Mouse (Mus musculus): Measurements from ENCODE around the gene Vmn2r93. TPM values are rescaled to one million over a fixed set of nuclear protein-coding genes. Genes with fewer than 3 reads are reported as not detected.

The Vmn2r93 gene
- not detected in 4 replicates for total RNA-seq (2023)

GRCm38 (mm10) chr17:18297799-18298198, at the start of gene Vmn2r93:
Gene Vmn2r93 (plus strand): TSS chr17:18298099.

GRCm38 (mm10) chr17:18277656-18278055, 20.2 kb upstream of the Vmn2r93 start, which contains the start of gene Vmn2r94:
Gene Vmn2r94 (minus strand): TSS chr17:18277756.

Other genes with a start within 250 kb of the Vmn2r93 start
- gene Vmn2r124, start 248.7 kb upstream of the Vmn2r93 start, total RNA-seq (2023): not detected in 4 replicates
- not detected in 4 replicates for gene Vmn2r91, start 213.1 kb upstream of the Vmn2r93 start, total RNA-seq (2023)
- gene Vmn2r92, start 146.2 kb upstream of the Vmn2r93 start, total RNA-seq (2023): not detected in 4 replicates
- not detected in 4 replicates for gene Vmn2r94, start 20.3 kb upstream of the Vmn2r93 start, total RNA-seq (2023)
- gene Vmn2r95, start 126.0 kb downstream of the Vmn2r93 start, total RNA-seq (2023): 0.06 TPM in 1 of 4 replicates, not detected in the others

Data from B cell, adult 62 days (primary cell).